In the genomic region with DNA sequence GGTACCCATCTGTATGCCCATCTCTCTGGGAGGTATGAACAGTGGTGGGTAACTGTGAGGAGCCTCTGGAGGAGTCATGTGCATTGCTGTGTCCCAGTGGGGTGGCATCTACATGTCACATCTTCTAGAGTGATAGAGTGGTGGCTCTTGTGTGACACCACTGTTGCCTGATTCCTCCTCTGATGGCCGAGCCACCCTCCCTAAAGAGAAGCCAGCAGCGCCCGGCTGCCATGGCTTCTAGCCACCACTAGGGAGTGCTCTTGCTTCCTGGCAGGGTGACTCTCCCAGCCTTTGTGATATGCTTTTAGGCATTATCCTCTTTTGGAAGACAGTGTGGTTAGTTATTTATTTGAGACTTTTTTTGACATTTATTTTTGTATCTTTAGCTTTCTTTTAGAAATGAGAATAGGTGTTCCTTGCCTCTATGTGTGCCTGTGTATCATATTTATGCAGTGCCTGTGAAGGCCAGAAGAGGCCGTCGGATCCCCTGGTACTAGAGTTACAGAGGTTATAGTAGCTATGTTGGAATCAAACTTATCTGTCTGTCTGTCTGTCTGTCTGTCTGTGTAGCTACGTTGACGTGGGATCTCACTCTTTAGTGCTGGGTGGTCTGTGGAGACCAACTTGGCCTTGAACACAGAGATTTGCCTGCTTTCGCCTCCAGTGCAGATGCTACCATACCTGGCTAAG, we compare ENCODE assay signal across 9 mouse cellular contexts. TPM values are rescaled to one million over a fixed set of nuclear protein-coding genes. Genes with fewer than 3 reads are reported as not detected.
DNase-seq lines count a peak whose midpoint lies in the region; ATAC-seq and TF ChIP-seq lines count a peak whose summit lies in the region.
"Had no signal": no experiment of that assay in that cellular context is flagged by ENCODE, and none has a peak within 500 bp of the region (broad histone marks: within the 10 kb centered on the region; RNA-seq: fewer than 3 reads in every experiment).

No protein-coding gene starts in this region.

- H3K4me3 ChIP-seq in testis, adult 2 months (ENCODE audit: control insufficient read depth, low read depth, low read length), result no peak overlapping the region
- no peak overlapping the region for H3K4me3 ChIP-seq in cortical plate, adult 2 months (ENCODE audit: insufficient read depth, low read length)
- no peak overlapping the region for H3K4me3 ChIP-seq in kidney, adult 2 months (ENCODE audit: insufficient read depth, low read depth, low read length)
- H3K4me3 ChIP-seq in limb, embryonic 13.5 days, result no peak overlapping the region
- H3K4me3 ChIP-seq in midbrain, embryonic 16.5 days (ENCODE audit: low read depth, low read length), result no peak overlapping the region
- H3K4me3 ChIP-seq: megakaryocyte, embryonic 14.5 days had no signal

- ATAC-seq in limb, embryonic 13.5 days (ENCODE audit: low FRiP score, low read depth), result peak; percentile 70; the same call in 1 of the 2 replicates
- peak; percentile 54; the same call in 1 of the 2 replicates for ATAC-seq in midbrain, embryonic 16.5 days

- peak; percentile 69; the same call in 1 of the 2 replicates for TF ChIP-seq CTCF in testis, adult 2 months (IDR thresholded peaks at IDR 0.05; ENCODE audit: control insufficient read depth, insufficient read depth, insufficient replicate concordance, low read depth, low read length)
- TF ChIP-seq CTCF in cortical plate, adult 2 months (IDR thresholded peaks at IDR 0.05; ENCODE audit: extremely low read depth, insufficient read depth, low read length), result peak; percentile 78
- TF ChIP-seq CTCF in kidney, adult 2 months (conservative IDR thresholded peaks at IDR 0.05; ENCODE audit: insufficient read depth, insufficient read length, low read depth, low read length), result peak; percentile 84

- WGBS in kidney, adult 2 months, result 42% methylated on average over 8 of the region's 8 CpGs
- 45% methylated on average over 8 of the region's 8 CpGs for WGBS in limb, embryonic 13.5 days
- 44% methylated on average over 8 of the region's 8 CpGs for WGBS in midbrain, embryonic 16.5 days

- no peaks in the 10 kb centered on the region for H3K9me3 ChIP-seq in limb, embryonic 13.5 days
- no peaks in the 10 kb centered on the region for H3K9me3 ChIP-seq in midbrain, embryonic 16.5 days (replicated peaks; ENCODE audit: control insufficient read depth, low read length, poor library complexity, severe bottlenecking)
- H3K9me3 ChIP-seq: megakaryocyte, embryonic 14.5 days had no signal

- H3K36me3 ChIP-seq in testis, adult 2 months (ENCODE audit: control insufficient read depth, insufficient read depth, low read length), result no peaks in the 10 kb centered on the region; the same call in none of the 2 replicates
- no peaks in the 10 kb centered on the region for H3K36me3 ChIP-seq in kidney, adult 2 months (ENCODE audit: control insufficient read depth, insufficient read depth, low read length)
- H3K36me3 ChIP-seq in limb, embryonic 13.5 days, result peaks cover 8% of the 10 kb centered on the region; the same call in 1 of the 2 replicates
- H3K36me3 ChIP-seq in midbrain, embryonic 16.5 days (ENCODE audit: control insufficient read depth, insufficient read depth, low read length), result no peaks in the 10 kb centered on the region

- H3K27me3 ChIP-seq in testis, adult 2 months (ENCODE audit: control insufficient read depth, insufficient read depth, low read length), result no peaks in the 10 kb centered on the region
- no peaks in the 10 kb centered on the region for H3K27me3 ChIP-seq in kidney, adult 2 months (replicated peaks; ENCODE audit: control insufficient read depth, insufficient read depth, low read length)
- no peaks in the 10 kb centered on the region for H3K27me3 ChIP-seq in limb, embryonic 13.5 days
- no peaks in the 10 kb centered on the region for H3K27me3 ChIP-seq in midbrain, embryonic 16.5 days (ENCODE audit: control insufficient read depth, insufficient read depth, low read depth, low read length)

- intact Hi-C loops in gastrocnemius, postnatal 36 days (cut with DNase I), result loop anchor here (2.0 to 5.0 kb wide), 2 partner anchors 40 to 114 kb away; no protein-coding TSS in a partner anchor

- no peak for TF ChIP-seq POLR2A in testis, adult 2 months (IDR thresholded peaks at IDR 0.05; ENCODE audit: control insufficient read depth, low read depth, low read length)
- TF ChIP-seq POLR2A in cortical plate, adult 2 months (IDR thresholded peaks at IDR 0.05; ENCODE audit: extremely low read depth, insufficient read depth, low read length), result no peak
- no peak for TF ChIP-seq POLR2A in kidney, adult 2 months (IDR thresholded peaks at IDR 0.05; ENCODE audit: low read depth, low read length)

- H3K4me1 ChIP-seq in testis, adult 2 months (ENCODE audit: control insufficient read depth, insufficient read depth, low read length), result no peaks in the 10 kb centered on the region; the same call in 1 of the 2 replicates
- peaks cover 7% of the 10 kb centered on the region; the same call in 1 of the 2 replicates for H3K4me1 ChIP-seq in cortical plate, adult 2 months (ENCODE audit: control insufficient read depth, insufficient read depth, low read length)
- H3K4me1 ChIP-seq in kidney, adult 2 months (ENCODE audit: control insufficient read depth, insufficient read depth, low read length), result peaks cover 23% of the 10 kb centered on the region
- H3K4me1 ChIP-seq in limb, embryonic 13.5 days, result no peaks in the 10 kb centered on the region
- H3K4me1 ChIP-seq in midbrain, embryonic 16.5 days (ENCODE audit: control insufficient read depth, insufficient read depth, low read length), result 0 out of 2 replicates have a peak, but pooled peaks cover 2% of the 10 kb centered on the region

- H3K9ac ChIP-seq in limb, embryonic 13.5 days, result no peak overlapping the region
- no peak overlapping the region for H3K9ac ChIP-seq in midbrain, embryonic 16.5 days (ENCODE audit: low read depth, low read length)

- H3K27ac ChIP-seq in testis, adult 2 months (ENCODE audit: control insufficient read depth, insufficient read depth, low read depth, low read length), result no peak overlapping the region
- no peak overlapping the region for H3K27ac ChIP-seq in cortical plate, adult 2 months (ENCODE audit: insufficient read depth, low read length)
- no peak overlapping the region for H3K27ac ChIP-seq in kidney, adult 2 months (ENCODE audit: insufficient read depth, low read depth, low read length)
- H3K27ac ChIP-seq in limb, embryonic 13.5 days, result no peak overlapping the region
- H3K27ac ChIP-seq in midbrain, embryonic 16.5 days (ENCODE audit: low read length), result peak overlapping the region; percentile 24; the same call in 1 of the 2 replicates

- no peak overlapping the region for H3K4me2 ChIP-seq in limb, embryonic 13.5 days (replicated peaks)
- H3K4me2 ChIP-seq in midbrain, embryonic 16.5 days (ENCODE audit: low read length), result no peak overlapping the region

- DNase-seq in testis, postnatal 14 days (ENCODE audit: low spot score), result no peak
- peak; percentile 63 to 71 for DNase-seq in gastrocnemius, postnatal 36 days
- peak; percentile 78 for DNase-seq in kidney, adult 2 months
- DNase-seq in spleen, adult 18-20 months, result peak; percentile 44 to 75

RNA-seq across cellular contexts. Expression of a gene that starts 25.9 kb away (rescaled TPM):
- polyA plus RNA-seq in testis, adult 2 months (2012; rRNA removed), result 72.2 and 74.2 TPM in 2 replicates
- polyA plus RNA-seq in cortical plate, adult 2 months (2012; rRNA removed), result 32.6 and 34.8 TPM in 2 replicates
- 1 to 10 TPM; 1.5 to 1.7 TPM for total RNA-seq in gastrocnemius, postnatal 36 days (2021)
- polyA plus RNA-seq in kidney, adult 2 months (2012; rRNA removed), result 5.8 and 6.1 TPM in 2 replicates
- 23.8 and 24.0 TPM in 2 replicates for polyA plus RNA-seq in limb, embryonic 13.5 days (2015; fragmentation: Nextera tagmentation; extraction: Ambion mirVana)
- 8.0 and 9.0 TPM in 2 replicates for polyA plus RNA-seq in midbrain, embryonic 16.5 days (2015; fragmentation: Nextera tagmentation; extraction: Ambion mirVana)

RNA-seq across cellular contexts. Expression of a gene that starts 58.4 kb away (rescaled TPM):
- 123 and 139 TPM in 2 replicates for polyA plus RNA-seq in testis, adult 2 months (2012; rRNA removed)
- 117 and 125 TPM in 2 replicates for polyA plus RNA-seq in cortical plate, adult 2 months (2012; rRNA removed)
- 100 to 1,000 TPM; 235 to 282 TPM for total RNA-seq in gastrocnemius, postnatal 36 days (2021)
- polyA plus RNA-seq in kidney, adult 2 months (2012; rRNA removed), result 315 and 343 TPM in 2 replicates
- polyA plus RNA-seq in limb, embryonic 13.5 days (2015; fragmentation: Nextera tagmentation; extraction: Ambion mirVana), result 99.9 and 101 TPM in 2 replicates
- polyA plus RNA-seq in midbrain, embryonic 16.5 days (2015; fragmentation: Nextera tagmentation; extraction: Ambion mirVana), result 108 and 112 TPM in 2 replicates
